Mouse (Mus musculus): ENCODE results near the gene Nf1. TPM values are rescaled to one million over a fixed set of nuclear protein-coding genes. Genes with fewer than 3 reads are reported as not detected.
"Not testable (repeated sequence)": the region's sequence is repeated elsewhere in the genome, so short reads cannot be mapped to it uniquely, and the experiment has no call there.

Gene Nf1
- polyA plus RNA-seq, 1 experiment from 2014 or later = 1.3 TPM

DNA sequence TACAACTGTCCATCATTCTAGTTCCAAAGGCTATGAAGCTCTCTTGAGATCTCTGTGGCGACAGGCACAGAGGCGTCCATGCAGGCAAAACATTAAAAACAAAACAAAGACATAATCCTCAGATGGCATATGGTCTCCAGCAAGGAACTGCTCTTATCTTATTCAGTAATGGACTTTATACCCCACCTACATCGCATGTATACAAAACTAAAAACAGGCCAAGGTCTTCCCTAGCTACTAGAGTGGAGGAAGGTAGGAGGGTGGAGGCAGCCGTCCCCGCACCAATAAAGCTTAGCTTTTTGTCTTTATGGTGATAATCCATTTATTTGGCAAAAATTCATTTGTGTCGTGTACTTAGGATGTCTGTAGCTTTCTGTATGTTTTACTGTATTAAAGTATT is 36.4 kb upstream of the Nf1 start:
- WGBS (ENCODE audit: insufficient replicate concordance) = 66% methylated on average over 6 of the region's 6 CpGs
- H3K4me2 ChIP-seq (ENCODE audit: low read depth, low read length) = no peak overlapping the region
- ATAC-seq (ENCODE audit: low read depth) = no peak

GRCm38 (mm10) chr11:79304245-79304644 is 35.2 kb upstream of the Nf1 start:
- not testable (repeated sequence) for H3K4me1 ChIP-seq (ENCODE audit: control insufficient read depth, low read depth, low read length); H3K9ac ChIP-seq (ENCODE audit: low read depth, low read length); ATAC-seq (ENCODE audit: low read depth); H3K27ac ChIP-seq (ENCODE audit: low read length); H3K27me3 ChIP-seq (ENCODE audit: control insufficient read depth, insufficient read depth, low read depth, low read length); H3K9me3 ChIP-seq (replicated peaks; ENCODE audit: control insufficient read depth, low read length); H3K4me3 ChIP-seq (ENCODE audit: low read depth, low read length); H3K4me2 ChIP-seq (ENCODE audit: low read depth, low read length); H3K36me3 ChIP-seq (ENCODE audit: control insufficient read depth, insufficient read depth)
- WGBS (ENCODE audit: insufficient replicate concordance) = 33% methylated on average over 4 of the region's 4 CpGs

More for the DNA sequence above, 36.4 kb upstream of the Nf1 start:
- no peak overlapping the region for H3K27ac ChIP-seq (ENCODE audit: low read length)
- no peak overlapping the region for H3K4me3 ChIP-seq (ENCODE audit: low read depth, low read length)
- H3K4me1 ChIP-seq (ENCODE audit: control insufficient read depth, low read depth, low read length) = no peaks in the 10 kb centered on the region; the same call in none of the 2 replicates
- H3K36me3 ChIP-seq (ENCODE audit: control insufficient read depth, insufficient read depth) = no peaks in the 10 kb centered on the region
- no peaks in the 10 kb centered on the region for H3K27me3 ChIP-seq (ENCODE audit: control insufficient read depth, insufficient read depth, low read depth, low read length)
- H3K9ac ChIP-seq (ENCODE audit: low read depth, low read length) = no peak overlapping the region
- no peaks in the 10 kb centered on the region for H3K9me3 ChIP-seq (replicated peaks; ENCODE audit: control insufficient read depth, low read length)

DNA sequence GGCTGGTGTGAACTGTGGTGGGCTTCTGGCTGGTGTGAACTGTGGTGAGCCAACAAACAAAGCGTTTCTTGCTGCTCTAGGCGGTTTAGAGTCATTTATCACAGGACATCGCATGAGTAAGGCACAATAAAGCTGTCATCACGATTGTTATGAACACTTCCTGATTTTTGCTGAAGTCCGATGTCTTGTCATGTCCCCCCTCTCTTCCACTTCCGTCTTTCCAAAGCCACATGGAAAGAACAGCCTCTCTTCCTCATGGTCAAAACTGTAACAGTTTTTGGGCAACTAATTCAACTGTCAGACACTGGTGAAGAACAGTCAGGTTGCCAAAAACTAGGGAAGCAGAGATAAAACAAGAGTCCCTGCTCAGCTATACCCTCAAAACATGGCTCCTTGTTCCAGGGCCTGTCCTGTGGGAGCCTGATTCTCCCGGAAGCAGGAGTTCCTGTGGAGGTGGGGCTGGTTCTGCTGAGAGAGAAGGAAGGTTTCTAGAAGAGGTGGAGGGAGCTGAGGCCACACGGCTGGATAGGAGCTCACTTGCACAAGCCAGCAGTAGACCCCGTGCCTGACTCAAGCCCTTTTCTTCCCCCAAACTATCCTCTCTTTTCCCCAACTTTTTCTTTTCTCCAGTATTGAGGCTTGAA is 33.7 kb upstream of the Nf1 start:
- H3K27ac ChIP-seq (ENCODE audit: low read length) = peak overlapping the region; percentile 60
- no peaks in the 10 kb centered on the region; the same call in none of the 2 replicates for H3K4me1 ChIP-seq (ENCODE audit: control insufficient read depth, low read depth, low read length)
- no peaks in the 10 kb centered on the region for H3K27me3 ChIP-seq (ENCODE audit: control insufficient read depth, insufficient read depth, low read depth, low read length)
- 0 out of 2 replicates have a peak overlapping the region, but pooled peaks have one; percentile 4 for H3K4me2 ChIP-seq (ENCODE audit: low read depth, low read length)
- WGBS (ENCODE audit: insufficient replicate concordance) = 19% methylated on average over 9 of the region's 9 CpGs
- H3K9ac ChIP-seq (ENCODE audit: low read depth, low read length) = no peak overlapping the region
- H3K36me3 ChIP-seq (ENCODE audit: control insufficient read depth, insufficient read depth) = no peaks in the 10 kb centered on the region
- no peak overlapping the region for H3K4me3 ChIP-seq (ENCODE audit: low read depth, low read length)
- no peaks in the 10 kb centered on the region for H3K9me3 ChIP-seq (replicated peaks; ENCODE audit: control insufficient read depth, low read length)
- no peak for ATAC-seq (ENCODE audit: low read depth)

DNA sequence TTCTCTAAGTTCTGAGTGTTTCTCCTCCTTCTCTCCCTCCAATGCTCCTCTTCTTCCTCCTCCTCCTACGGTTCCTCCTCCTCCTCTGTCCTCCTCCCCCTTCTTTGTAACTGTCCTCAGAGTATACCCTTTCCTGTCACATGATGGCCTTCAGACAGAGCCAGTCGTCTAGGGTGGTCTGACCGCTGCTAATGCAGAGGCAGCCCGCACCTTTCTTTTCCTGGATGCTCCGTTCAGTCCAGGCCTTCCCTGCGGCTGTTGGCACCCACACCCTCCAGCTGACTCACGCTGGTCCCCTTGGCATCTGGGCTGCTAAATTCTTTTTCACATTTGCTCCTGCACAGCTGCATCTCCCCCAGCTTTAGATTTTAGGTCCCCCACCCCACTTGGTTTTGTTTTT is 33.0 kb upstream of the Nf1 start:
- no peaks in the 10 kb centered on the region for H3K36me3 ChIP-seq (ENCODE audit: control insufficient read depth, insufficient read depth)
- no peak overlapping the region for H3K4me3 ChIP-seq (ENCODE audit: low read depth, low read length)
- 18% methylated on average over 7 of the region's 7 CpGs for WGBS (ENCODE audit: insufficient replicate concordance)
- no peaks in the 10 kb centered on the region for H3K9me3 ChIP-seq (replicated peaks; ENCODE audit: control insufficient read depth, low read length)
- no peaks in the 10 kb centered on the region for H3K27me3 ChIP-seq (ENCODE audit: control insufficient read depth, insufficient read depth, low read depth, low read length)
- H3K4me1 ChIP-seq (ENCODE audit: control insufficient read depth, low read depth, low read length) = no peaks in the 10 kb centered on the region; the same call in none of the 2 replicates
- H3K27ac ChIP-seq (ENCODE audit: low read length) = peak overlapping the region; percentile 60
- 0 out of 2 replicates have a peak overlapping the region, but pooled peaks have one; percentile 4 for H3K4me2 ChIP-seq (ENCODE audit: low read depth, low read length)
- no peak overlapping the region for H3K9ac ChIP-seq (ENCODE audit: low read depth, low read length)
- peak; percentile 24; the same call in 1 of the 2 replicates for ATAC-seq (ENCODE audit: low read depth)

DNA sequence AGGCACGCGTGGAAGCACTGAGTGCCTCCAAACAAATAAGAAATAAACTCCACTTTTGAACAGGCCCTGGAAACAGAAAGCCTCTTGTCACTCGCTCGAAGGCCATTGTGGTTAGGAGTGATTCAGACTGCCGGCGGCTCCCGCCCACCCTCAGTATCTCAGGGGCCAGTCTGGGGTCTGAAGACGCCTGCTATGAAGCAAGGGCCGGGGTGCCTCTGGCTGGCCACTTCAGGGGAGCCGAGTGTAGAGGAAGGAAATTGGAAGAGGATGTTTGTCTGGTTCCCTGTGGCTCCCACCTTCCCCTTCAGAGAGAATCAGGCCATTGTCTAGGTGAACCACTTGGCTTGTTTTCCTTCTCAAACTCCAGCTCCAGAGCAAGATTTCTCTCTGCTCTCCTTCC is 32.5 kb upstream of the Nf1 start:
- peak; percentile 63; the same call in 1 of the 2 replicates for ATAC-seq (ENCODE audit: low read depth)
- Histone ChIP-seq H3K36me3 (ENCODE audit: control insufficient read depth, insufficient read depth) (no peaks in the 10 kb centered on the region), H3K4me2 (ENCODE audit: low read depth, low read length) (0 out of 2 replicates have a peak overlapping the region, but pooled peaks have one; percentile 4), H3K27me3 (ENCODE audit: control insufficient read depth, insufficient read depth, low read depth, low read length) (no peaks in the 10 kb centered on the region), H3K27ac (ENCODE audit: low read length) (peak overlapping the region; percentile 60; the same call in 1 of the 2 replicates), H3K9me3 (replicated peaks; ENCODE audit: control insufficient read depth, low read length) (no peaks in the 10 kb centered on the region), H3K4me1 (ENCODE audit: control insufficient read depth, low read depth, low read length) (no peaks in the 10 kb centered on the region; the same call in none of the 2 replicates), H3K4me3 (ENCODE audit: low read depth, low read length) (no peak overlapping the region), H3K9ac (ENCODE audit: low read depth, low read length) (no peak overlapping the region)
- WGBS (ENCODE audit: insufficient replicate concordance) = 16% methylated on average over 10 of the region's 10 CpGs

DNA sequence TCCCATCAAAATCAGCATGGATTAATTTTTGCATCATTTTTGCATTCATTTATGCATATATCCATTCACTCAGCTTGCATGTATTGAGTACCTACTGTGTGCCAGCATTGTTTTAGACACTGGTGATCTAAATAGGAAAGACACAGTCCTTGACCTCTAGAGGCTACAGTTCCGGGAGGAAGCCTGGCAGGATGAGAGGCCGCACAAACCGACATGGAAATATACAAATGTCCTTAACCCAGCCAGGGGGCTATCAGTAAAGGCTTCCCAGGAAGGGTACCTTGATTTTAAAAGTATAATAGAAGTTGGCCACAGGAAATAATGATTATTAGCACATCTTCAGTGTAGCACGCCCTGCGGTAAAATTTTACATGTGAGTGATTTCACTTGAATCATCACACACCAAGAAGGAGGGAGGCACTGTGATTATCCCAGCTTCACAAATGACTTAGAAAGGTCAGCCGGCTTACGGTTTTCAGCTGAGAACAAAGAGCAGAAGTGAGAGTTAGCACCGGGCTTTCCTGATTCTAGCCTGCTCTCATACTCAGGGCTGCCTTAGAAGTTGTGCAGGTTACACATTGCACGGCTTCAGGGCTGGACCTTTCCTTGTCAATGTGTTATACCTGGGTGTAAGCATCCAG is 31.8 kb upstream of the Nf1 start:
- Histone ChIP-seq H3K27me3 (ENCODE audit: control insufficient read depth, insufficient read depth, low read depth, low read length) (no peaks in the 10 kb centered on the region), H3K36me3 (ENCODE audit: control insufficient read depth, insufficient read depth) (no peaks in the 10 kb centered on the region), H3K9ac (ENCODE audit: low read depth, low read length) (no peak overlapping the region), H3K27ac (ENCODE audit: low read length) (no peak overlapping the region), H3K4me3 (ENCODE audit: low read depth, low read length) (no peak overlapping the region), H3K4me1 (ENCODE audit: control insufficient read depth, low read depth, low read length) (no peaks in the 10 kb centered on the region; the same call in none of the 2 replicates), H3K4me2 (ENCODE audit: low read depth, low read length) (no peak overlapping the region), H3K9me3 (replicated peaks; ENCODE audit: control insufficient read depth, low read length) (no peaks in the 10 kb centered on the region)
- WGBS (ENCODE audit: insufficient replicate concordance) = 34% methylated on average over 9 of the region's 9 CpGs
- no peak for ATAC-seq (ENCODE audit: low read depth)

DNA sequence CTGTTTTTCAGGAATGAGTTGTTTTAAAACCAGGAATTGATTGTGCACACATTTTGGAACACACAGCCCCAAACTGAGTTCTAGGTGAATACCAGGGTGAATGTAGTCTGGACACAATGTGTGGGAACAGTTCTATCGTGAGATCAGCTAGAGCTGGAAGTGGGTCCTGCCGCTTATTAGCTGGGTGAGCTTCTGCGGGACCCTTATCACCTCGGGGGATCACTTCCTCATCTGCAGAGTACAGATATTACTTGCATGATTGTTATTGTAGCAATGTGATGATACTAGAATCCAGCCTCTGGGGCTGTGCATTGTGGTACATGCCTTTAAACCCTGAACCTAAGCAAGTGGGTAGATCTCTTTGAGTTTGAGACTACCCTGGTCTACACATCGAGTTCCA is 29.0 kb upstream of the Nf1 start:
- Histone ChIP-seq H3K27ac (ENCODE audit: low read length) (no peak overlapping the region), H3K4me3 (ENCODE audit: low read depth, low read length) (no peak overlapping the region), H3K9me3 (replicated peaks; ENCODE audit: control insufficient read depth, low read length) (no peaks in the 10 kb centered on the region), H3K4me1 (ENCODE audit: control insufficient read depth, low read depth, low read length) (no peaks in the 10 kb centered on the region; the same call in none of the 2 replicates), H3K4me2 (ENCODE audit: low read depth, low read length) (no peak overlapping the region), H3K27me3 (ENCODE audit: control insufficient read depth, insufficient read depth, low read depth, low read length) (no peaks in the 10 kb centered on the region), H3K9ac (ENCODE audit: low read depth, low read length) (no peak overlapping the region), H3K36me3 (ENCODE audit: control insufficient read depth, insufficient read depth) (no peaks in the 10 kb centered on the region)
- 26% methylated on average over 5 of the region's 5 CpGs for WGBS (ENCODE audit: insufficient replicate concordance)
- ATAC-seq (ENCODE audit: low read depth) = no peak

DNA sequence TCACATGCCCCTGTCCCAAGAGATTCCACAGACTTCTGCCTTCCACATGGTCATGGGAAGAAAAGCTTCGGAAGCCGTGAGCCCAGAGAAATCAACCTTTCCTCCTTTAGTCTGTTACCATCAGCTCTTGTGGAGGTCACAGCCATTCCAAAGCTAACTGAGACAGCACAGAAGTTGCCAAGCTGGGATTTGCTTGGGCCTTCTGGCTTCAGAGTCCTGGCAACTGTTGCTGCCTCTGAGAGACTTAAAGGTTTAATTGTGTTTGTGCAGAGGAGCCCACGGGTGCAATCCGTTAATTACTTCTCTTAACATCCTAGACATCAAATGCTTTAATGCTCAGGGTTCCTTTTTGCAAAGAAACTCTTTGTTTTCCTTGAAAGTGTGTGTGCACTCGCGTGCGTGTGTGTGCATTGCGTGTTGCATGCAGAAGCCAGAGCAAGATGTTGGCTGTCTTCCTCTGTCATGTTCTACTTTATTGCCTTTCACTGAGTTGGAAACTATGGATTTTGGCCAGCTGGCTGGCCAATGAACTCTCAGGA is 22.6 kb upstream of the Nf1 start:
- Histone ChIP-seq H3K9ac (ENCODE audit: low read depth, low read length) (no peak overlapping the region), H3K9me3 (replicated peaks; ENCODE audit: control insufficient read depth, low read length) (no peaks in the 10 kb centered on the region), H3K4me2 (ENCODE audit: low read depth, low read length) (no peak overlapping the region), H3K4me1 (ENCODE audit: control insufficient read depth, low read depth, low read length) (no peaks in the 10 kb centered on the region), H3K36me3 (ENCODE audit: control insufficient read depth, insufficient read depth) (no peaks in the 10 kb centered on the region), H3K27me3 (ENCODE audit: control insufficient read depth, insufficient read depth, low read depth, low read length) (no peaks in the 10 kb centered on the region), H3K4me3 (ENCODE audit: low read depth, low read length) (no peak overlapping the region), H3K27ac (ENCODE audit: low read length) (no peak overlapping the region)
- no peak for ATAC-seq (ENCODE audit: low read depth)
- WGBS (ENCODE audit: insufficient replicate concordance) = 68% methylated on average over 8 of the region's 8 CpGs

DNA sequence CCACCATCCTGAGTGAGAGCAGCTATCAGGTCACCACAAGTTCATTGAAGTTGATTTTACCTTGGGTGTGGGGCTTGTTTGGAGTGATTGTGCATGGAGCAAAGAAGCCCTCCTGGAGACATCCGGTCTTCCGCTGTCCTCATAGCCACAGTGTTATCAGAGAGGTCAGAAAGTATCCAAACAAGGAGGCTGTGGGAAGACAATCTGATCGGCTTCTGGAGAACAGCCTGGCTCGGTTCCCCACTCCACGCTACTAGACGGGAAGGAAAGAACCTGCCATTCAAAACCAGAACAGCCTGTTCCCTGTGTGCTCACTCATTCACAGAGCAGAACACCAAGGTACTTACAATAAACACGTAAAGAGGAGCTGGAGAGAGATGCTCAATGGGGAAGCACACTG is 19.7 kb upstream of the Nf1 start:
- H3K36me3 ChIP-seq (ENCODE audit: control insufficient read depth, insufficient read depth) = no peaks in the 10 kb centered on the region
- no peak overlapping the region for H3K27ac ChIP-seq (ENCODE audit: low read length)
- H3K9me3 ChIP-seq (replicated peaks; ENCODE audit: control insufficient read depth, low read length) = no peaks in the 10 kb centered on the region
- H3K4me2 ChIP-seq (ENCODE audit: low read depth, low read length) = no peak overlapping the region
- WGBS (ENCODE audit: insufficient replicate concordance) = 43% methylated on average over 7 of the region's 7 CpGs
- no peaks in the 10 kb centered on the region for H3K4me1 ChIP-seq (ENCODE audit: control insufficient read depth, low read depth, low read length)
- no peak overlapping the region for H3K9ac ChIP-seq (ENCODE audit: low read depth, low read length)
- no peak overlapping the region for H3K4me3 ChIP-seq (ENCODE audit: low read depth, low read length)
- no peak for ATAC-seq (ENCODE audit: low read depth)
- no peaks in the 10 kb centered on the region for H3K27me3 ChIP-seq (ENCODE audit: control insufficient read depth, insufficient read depth, low read depth, low read length)

Measured in liver, embryonic 16.5 days (tissue).